In the genomic region with DNA sequence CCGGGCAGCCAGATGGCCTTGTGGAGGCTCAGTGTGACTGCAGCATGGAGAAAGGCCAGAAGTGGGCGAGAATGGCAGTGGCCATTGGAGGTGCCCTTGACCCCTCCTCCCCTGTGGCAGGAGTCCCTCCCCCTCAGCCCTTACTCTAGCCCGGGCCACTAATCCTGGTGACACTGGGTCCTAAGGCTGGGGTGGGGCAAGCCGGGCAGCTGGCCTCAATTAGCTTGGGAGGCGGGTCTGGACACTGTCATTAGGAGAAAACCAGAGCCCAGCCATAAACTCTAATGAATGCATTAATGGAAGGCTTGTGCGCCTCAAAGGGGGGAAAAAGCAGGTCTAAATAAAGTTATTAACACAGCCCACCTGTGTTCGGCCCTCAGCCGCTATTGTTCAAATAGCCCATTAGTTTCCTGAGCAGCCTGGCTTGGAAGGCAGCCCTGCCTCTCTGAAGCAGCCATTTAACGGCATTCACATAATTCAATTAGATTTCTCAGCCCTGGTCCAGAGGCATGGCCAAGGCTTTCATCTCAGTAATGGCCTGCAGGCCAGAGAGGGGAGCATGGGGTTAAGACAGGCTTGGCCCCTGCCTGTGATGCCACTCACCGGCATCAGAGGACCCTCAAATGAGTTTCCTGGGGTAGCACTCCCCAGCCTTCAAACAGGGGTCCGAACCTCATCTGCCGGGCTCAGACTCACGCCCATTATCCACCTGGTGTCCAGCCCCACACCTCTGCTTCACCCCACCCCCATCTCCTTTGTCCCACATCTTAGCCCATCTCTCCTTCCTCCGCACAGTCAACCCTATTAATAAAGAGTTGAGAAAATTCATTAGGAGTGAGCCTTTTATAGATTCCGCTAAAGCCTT, we compare ENCODE assay signal across 11 mouse cellular contexts.
DNase-seq lines count a peak whose midpoint lies in the region; ATAC-seq lines count a peak whose summit lies in the region.
"Had no signal": no experiment of that assay in that cellular context is flagged by ENCODE, and none has a peak within 500 bp of the region (broad histone marks: within the 10 kb centered on the region; RNA-seq: fewer than 3 reads in every experiment).

No protein-coding gene starts in this region.

- H3K27me3 ChIP-seq in forebrain, embryonic 16.5 days (replicated peaks; ENCODE audit: control insufficient read depth, insufficient read depth, low read length), result peaks cover 9% of the 10 kb centered on the region
- H3K27me3 ChIP-seq in midbrain, embryonic 15.5 days (replicated peaks), result peaks cover 5% of the 10 kb centered on the region; the same call in 1 of the 2 replicates

- no peaks in the 10 kb centered on the region for H3K36me3 ChIP-seq in forebrain, embryonic 16.5 days (ENCODE audit: control insufficient read depth, insufficient read depth)
- no peaks in the 10 kb centered on the region for H3K36me3 ChIP-seq in midbrain, embryonic 15.5 days (replicated peaks)
- H3K36me3 ChIP-seq: heart, embryonic 15.5 days had no signal

- ATAC-seq in forebrain, embryonic 16.5 days, result peak; percentile 65
- 0 out of 2 replicates have a peak, but pooled peaks have one; percentile 48 for ATAC-seq in midbrain, embryonic 15.5 days (replicated peaks)

- DNase-seq in MN1 (ENCODE audit: low spot score), result peak; percentile 92
- peak; percentile 44 to 56 for DNase-seq in adrenal gland, postnatal 36 days
- DNase-seq in layer of hippocampus, adult 9-11 months, result no peak
- DNase-seq in cerebellum, adult 11 months, result no peak
- no peak for DNase-seq in cerebellum, adult 11-12 months
- DNase-seq: cerebellum, postnatal 14 days; kidney, postnatal 14 days; thymus, adult 2 months had no signal

- H3K9ac ChIP-seq in forebrain, embryonic 16.5 days (replicated peaks; ENCODE audit: low read depth, low read length), result no peak overlapping the region
- H3K9ac ChIP-seq in midbrain, embryonic 15.5 days, result no peak overlapping the region
- H3K9ac ChIP-seq: heart, embryonic 15.5 days had no signal

- no peak overlapping the region for H3K27ac ChIP-seq in forebrain, embryonic 16.5 days (ENCODE audit: low read length)
- H3K27ac ChIP-seq in midbrain, embryonic 15.5 days, result no peak overlapping the region
- H3K27ac ChIP-seq: heart, embryonic 15.5 days had no signal

- H3K9me3 ChIP-seq in forebrain, embryonic 16.5 days (ENCODE audit: control insufficient read depth, low read length), result peaks cover 13% of the 10 kb centered on the region
- no peaks in the 10 kb centered on the region for H3K9me3 ChIP-seq in midbrain, embryonic 15.5 days
- H3K9me3 ChIP-seq: heart, embryonic 15.5 days had no signal

- 7% methylated on average over 14 of the region's 15 CpGs for WGBS in forebrain, embryonic 16.5 days
- WGBS in midbrain, embryonic 15.5 days, result 43% methylated on average over 15 of the region's 15 CpGs

- H3K4me2 ChIP-seq in forebrain, embryonic 16.5 days (ENCODE audit: low read length), result no peak overlapping the region
- H3K4me2 ChIP-seq in midbrain, embryonic 15.5 days, result no peak overlapping the region
- H3K4me2 ChIP-seq: heart, embryonic 15.5 days had no signal

- peaks cover 17% of the 10 kb centered on the region for H3K4me1 ChIP-seq in forebrain, embryonic 16.5 days (replicated peaks; ENCODE audit: control insufficient read depth, insufficient read depth, low read length)
- H3K4me1 ChIP-seq in midbrain, embryonic 15.5 days, result peaks cover 20% of the 10 kb centered on the region

- H3K4me3 ChIP-seq in forebrain, embryonic 16.5 days (replicated peaks; ENCODE audit: low read length), result no peak overlapping the region
- H3K4me3 ChIP-seq in midbrain, embryonic 15.5 days, result no peak overlapping the region
- H3K4me3 ChIP-seq: heart, embryonic 15.5 days had no signal

Comparison
In these comparisons a context has a peak if more than half of its experiments do, and no peak if none do; other contexts are left out.
1. DNase-seq: peak in MN1 (single experiment) and adrenal gland, postnatal 36 days (2 of 2); none in layer of hippocampus, adult 9-11 months (single experiment), cerebellum, adult 11 months (single experiment) and cerebellum, adult 11-12 months (single experiment).